Mouse (Mus musculus) embryonic facial prominence, embryonic 11.5 days (tissue): ENCODE measurements around the gene Pla2g3. TPM values are rescaled to one million over a fixed set of nuclear protein-coding genes. Genes with fewer than 3 reads are reported as not detected.

ENCODE experiments used
- ATAC-seq: fragments of 200-750 bp; cut with Nextera tagmentation; replicated peaks from 2 replicates; pipeline ENCODE4 v1.8.0; 2017; ENCODE audit warnings: low read depth; ENCODE audit not compliant: insufficient number of reproducible peaks, low FRiP score, low TSS enrichment
- DNase-seq: peaks from one replicate; pipeline ENCODE4 v3.0.0-alpha.2; 2015; ENCODE audit warnings: low spot score
- H3K27ac ChIP-seq: fragments of 300-500 bp; sonication (generic); replicated peaks from 2 replicates; pipeline ENCODE4 v1.5.1; 2014; ENCODE audit warnings: mild to moderate bottlenecking, low read depth, low read length, control low read depth
- H3K27me3 ChIP-seq: fragments of 300-500 bp; sonication (generic); 2 replicates; pipeline ENCODE4 v1.6.1; 2014; ENCODE audit warnings: mild to moderate bottlenecking, low read length, moderate library complexity, mixed read lengths; ENCODE audit not compliant: control insufficient read depth, insufficient read depth
- H3K36me3 ChIP-seq: fragments of 300-500 bp; sonication (generic); replicated peaks from 2 replicates; pipeline ENCODE4 v1.6.1; 2014; ENCODE audit warnings: low read depth, mild to moderate bottlenecking, low read length, moderate library complexity, mixed read lengths; ENCODE audit not compliant: control insufficient read depth, insufficient read depth
- H3K4me1 ChIP-seq: fragments of 300-500 bp; sonication (generic); 2 replicates; pipeline ENCODE4 v1.6.1; 2014; ENCODE audit warnings: low read length, mixed read lengths; ENCODE audit not compliant: control insufficient read depth, insufficient read depth
- H3K4me2 ChIP-seq: fragments of 300-500 bp; sonication (generic); 2 replicates; pipeline ENCODE4 v1.6.1; 2014; ENCODE audit warnings: low read depth, mild to moderate bottlenecking, control low read depth, low read length, moderate library complexity
- H3K4me3 ChIP-seq: fragments of 300-500 bp; sonication (generic); 2 replicates; pipeline ENCODE4 v1.5.1; 2014; ENCODE audit warnings: low read depth, low read length, control low read depth
- H3K9ac ChIP-seq: fragments of 300-500 bp; sonication (generic); replicated peaks from 2 replicates; pipeline ENCODE4 v1.6.1; 2014; ENCODE audit warnings: mild to moderate bottlenecking, control low read depth, low read length
- H3K9me3 ChIP-seq: fragments of 300-500 bp; sonication (generic); replicated peaks from 2 replicates; pipeline ENCODE4 v1.6.1; 2016; ENCODE audit warnings: mild to moderate bottlenecking, low read length, inconsistent platforms, mixed read lengths; ENCODE audit not compliant: control insufficient read depth
- WGBS: fragments of 180-500 bp; shearing (Covaris S2); extraction: QIAGEN DNeasy Blood & Tissue Kit; methylation state at CpG from one replicate; pipeline ENCODE4 v1.1.7; 2014; 5-methylcytosine and 5-hydroxymethylcytosine counted together
- polyA plus RNA-seq: library from polyadenylated mRNA; unstranded; fragments of >200 nt; fragmentation: Nextera tagmentation; extraction: Ambion mirVana; gene quantifications from 2 replicates; pipeline ENCODE4 v1.2.1, GENCODE M21; 2014

Pla2g3 gene
- polyA plus RNA-seq, 1 experiment from 2014 or later = 0.41 TPM

GRCm38 (mm10) chr11:3523840-3524582 is 35.9 kb downstream of the Pla2g3 start:
- Histone ChIP-seq H3K9ac (no peak overlapping the region), H3K27me3 (no peaks in the 10 kb centered on the region), H3K27ac (no peak overlapping the region), H3K9me3 (no peaks in the 10 kb centered on the region), H3K4me1 (no peaks in the 10 kb centered on the region), H3K4me3 (no peak overlapping the region), H3K4me2 (no peak overlapping the region), H3K36me3 (no peaks in the 10 kb centered on the region; the same call in none of the 2 replicates)
- no peak for DNase-seq
- ATAC-seq = no peak
- WGBS = 83% methylated on average over 7 of the region's 7 CpGs

GRCm38 (mm10) chr11:3525560-3525959 is 37.5 kb downstream of the Pla2g3 start:
- 83% methylated on average over 4 of the region's 4 CpGs for WGBS

GRCm38 (mm10) chr11:3526207-3526606 is 38.1 kb downstream of the Pla2g3 start:
- no peaks in the 10 kb centered on the region for H3K4me1 ChIP-seq
- H3K36me3 ChIP-seq = peaks cover 11% of the 10 kb centered on the region
- H3K4me3 ChIP-seq = no peak overlapping the region
- no peaks in the 10 kb centered on the region for H3K27me3 ChIP-seq
- H3K4me2 ChIP-seq = no peak overlapping the region
- H3K27ac ChIP-seq = no peak overlapping the region
- no peak for ATAC-seq
- H3K9me3 ChIP-seq = no peaks in the 10 kb centered on the region
- no peak overlapping the region for H3K9ac ChIP-seq
- DNase-seq = no peak
- 90% methylated on average over 9 of the region's 9 CpGs for WGBS

More at GRCm38 (mm10) chr11:3525560-3525959, 37.5 kb downstream of the Pla2g3 start:
- no peak for ATAC-seq
- Histone ChIP-seq H3K9ac (no peak overlapping the region), H3K4me2 (no peak overlapping the region), H3K9me3 (no peaks in the 10 kb centered on the region), H3K36me3 (peaks cover 6% of the 10 kb centered on the region), H3K27ac (no peak overlapping the region), H3K4me1 (no peaks in the 10 kb centered on the region), H3K27me3 (no peaks in the 10 kb centered on the region), H3K4me3 (no peak overlapping the region)
- no peak for DNase-seq

- DNase-seq = no peak
- Histone ChIP-seq H3K4me3 (no peak overlapping the region), H3K4me1 (no peaks in the 10 kb centered on the region), H3K27me3 (no peaks in the 10 kb centered on the region), H3K27ac (no peak overlapping the region), H3K4me2 (no peak overlapping the region), H3K9ac (no peak overlapping the region), H3K9me3 (no peaks in the 10 kb centered on the region), H3K36me3 (peaks cover 11% of the 10 kb centered on the region)
- whole genome bisulfite sequencing = 91% methylated on average over 24 of the region's 24 CpGs
- ATAC-seq = no peak
Measured at GRCm38 (mm10) chr11:3526979-3527738, 39.1 kb downstream of the Pla2g3 start.

- WGBS = 83% methylated on average over 8 of the region's 8 CpGs
- DNase-seq (no peak), ATAC-seq (no peak)
- Histone ChIP-seq H3K27me3 (no peaks in the 10 kb centered on the region), H3K9me3 (no peaks in the 10 kb centered on the region), H3K9ac (no peak overlapping the region), H3K4me2 (no peak overlapping the region), H3K4me3 (no peak overlapping the region), H3K36me3 (peaks cover 11% of the 10 kb centered on the region), H3K27ac (no peak overlapping the region), H3K4me1 (no peaks in the 10 kb centered on the region)
Measured at GRCm38 (mm10) chr11:3527766-3528165, 39.7 kb downstream of the Pla2g3 start.

GRCm38 (mm10) chr11:3528208-3528607 is 40.1 kb downstream of the Pla2g3 start:
- no peak for DNase-seq
- no peak overlapping the region for H3K9ac ChIP-seq
- no peaks in the 10 kb centered on the region for H3K27me3 ChIP-seq
- 90% methylated on average over 6 of the region's 6 CpGs for WGBS
- no peak for ATAC-seq
- no peaks in the 10 kb centered on the region for H3K9me3 ChIP-seq
- H3K36me3 ChIP-seq = peaks cover 11% of the 10 kb centered on the region
- no peak overlapping the region for H3K27ac ChIP-seq
- no peaks in the 10 kb centered on the region for H3K4me1 ChIP-seq
- H3K4me2 ChIP-seq = no peak overlapping the region
- no peak overlapping the region for H3K4me3 ChIP-seq

GRCm38 (mm10) chr11:3529476-3530252 is 41.6 kb downstream of the Pla2g3 start:
- 82% methylated on average over 20 of the region's 20 CpGs for WGBS
- peaks cover 11% of the 10 kb centered on the region for H3K36me3 ChIP-seq
- ATAC-seq = no peak

More at GRCm38 (mm10) chr11:3529476-3530252, 41.6 kb downstream of the Pla2g3 start:
- no peak overlapping the region for H3K9ac ChIP-seq
- no peak for DNase-seq
- H3K27ac ChIP-seq = no peak overlapping the region
- H3K4me1 ChIP-seq = no peaks in the 10 kb centered on the region
- H3K27me3 ChIP-seq = no peaks in the 10 kb centered on the region
- H3K4me3 ChIP-seq = no peak overlapping the region
- no peak overlapping the region for H3K4me2 ChIP-seq
- H3K9me3 ChIP-seq = no peaks in the 10 kb centered on the region
